Mouse (Mus musculus) stomach, embryonic 15.5 days (tissue): Measurements from ENCODE around the gene D11Wsu47e. TPM values are rescaled to one million over a fixed set of nuclear protein-coding genes. Genes with fewer than 3 reads are reported as not detected.

ENCODE experiments used
- ATAC-seq: fragments of 200-750 bp; cut with Nextera tagmentation; 2 replicates; pipeline ENCODE4 v1.8.0; 2017; ENCODE audit warnings: low read depth, moderate number of reproducible peaks, moderate TSS enrichment; ENCODE audit not compliant: insufficient read depth, low FRiP score
- H3K27ac ChIP-seq: fragments of 300-500 bp; sonication (generic); 2 replicates; pipeline ENCODE4 v1.5.1; 2015; ENCODE audit warnings: mild to moderate bottlenecking, inconsistent platforms
- H3K27me3 ChIP-seq: fragments of 300-500 bp; sonication (generic); replicated peaks from 2 replicates; pipeline ENCODE4 v1.6.1; 2015; ENCODE audit warnings: inconsistent platforms
- H3K36me3 ChIP-seq: fragments of 300-500 bp; sonication (generic); 2 replicates; pipeline ENCODE4 v1.6.1; 2015; ENCODE audit warnings: inconsistent platforms
- H3K4me1 ChIP-seq: fragments of 300-500 bp; sonication (generic); 2 replicates; pipeline ENCODE4 v1.6.1; 2015; ENCODE audit warnings: inconsistent platforms
- H3K4me2 ChIP-seq: fragments of 300-500 bp; sonication (generic); 2 replicates; pipeline ENCODE4 v1.6.1; 2015; ENCODE audit warnings: mild to moderate bottlenecking, inconsistent platforms
- H3K4me3 ChIP-seq: fragments of 300-500 bp; sonication (generic); replicated peaks from 2 replicates; pipeline ENCODE4 v1.5.1; 2015; ENCODE audit warnings: inconsistent platforms
- H3K9ac ChIP-seq: fragments of 300-500 bp; sonication (generic); 2 replicates; pipeline ENCODE4 v1.6.1; 2015; ENCODE audit warnings: inconsistent platforms
- H3K9me3 ChIP-seq: fragments of 300-500 bp; sonication (generic); 2 replicates; pipeline ENCODE4 v1.6.1; 2016; ENCODE audit warnings: inconsistent platforms
- WGBS: fragments of 180-500 bp; shearing (Covaris S2); methylation state at CpG from one replicate; pipeline ENCODE4 v1.1.7; 2015; 5-methylcytosine and 5-hydroxymethylcytosine counted together
- polyA plus RNA-seq: library from polyadenylated mRNA; unstranded; fragments of >200 nt; fragmentation: Nextera tagmentation; extraction: Ambion mirVana; gene quantifications from 2 replicates; pipeline ENCODE4 v1.2.1, GENCODE M21; 2015

Gene D11Wsu47e
- polyA plus RNA-seq, 1 experiment from 2014 or later, result 20.7 TPM

- no peak for ATAC-seq
- Histone ChIP-seq H3K27ac (peak overlapping the region; percentile 96; the same call in 1 of the 2 replicates), H3K4me1 (peaks cover 16% of the 10 kb centered on the region; the same call in 1 of the 2 replicates), H3K4me3 (peak overlapping the region; percentile 92), H3K27me3 (no peaks in the 10 kb centered on the region), H3K9me3 (no peaks in the 10 kb centered on the region), H3K36me3 (peaks cover 12% of the 10 kb centered on the region), H3K4me2 (peak overlapping the region; percentile 70), H3K9ac (peak overlapping the region; percentile 69)
- 40% methylated on average over 25 of the region's 25 CpGs for WGBS
Observed at GRCm38 (mm10) chr11:113684707-113685426, 655 bp downstream of the D11Wsu47e start.

- no peaks in the 10 kb centered on the region for H3K9me3 ChIP-seq
- no peak for ATAC-seq
- 73% methylated on average over 2 of the region's 2 CpGs for WGBS
- H3K4me2 ChIP-seq, result no peak overlapping the region
- no peaks in the 10 kb centered on the region for H3K27me3 ChIP-seq
- peaks cover 21% of the 10 kb centered on the region for H3K4me1 ChIP-seq
- H3K36me3 ChIP-seq, result peaks cover 20% of the 10 kb centered on the region
- no peak overlapping the region for H3K27ac ChIP-seq
- H3K9ac ChIP-seq, result no peak overlapping the region
- no peak overlapping the region for H3K4me3 ChIP-seq
Observed at GRCm38 (mm10) chr11:113687031-113687430, 2.8 kb downstream of the D11Wsu47e start.

GRCm38 (mm10) chr11:113690506-113690905 is 6.3 kb downstream of the D11Wsu47e start:
- WGBS, result 85% methylated on average over 12 of the region's 12 CpGs
- Histone ChIP-seq H3K4me2 (no peak overlapping the region), H3K4me1 (peaks cover 10% of the 10 kb centered on the region; the same call in 1 of the 2 replicates), H3K9me3 (no peaks in the 10 kb centered on the region), H3K27ac (no peak overlapping the region), H3K36me3 (peaks cover 37% of the 10 kb centered on the region), H3K27me3 (no peaks in the 10 kb centered on the region), H3K9ac (no peak overlapping the region), H3K4me3 (no peak overlapping the region)
- no peak for ATAC-seq

DNA sequence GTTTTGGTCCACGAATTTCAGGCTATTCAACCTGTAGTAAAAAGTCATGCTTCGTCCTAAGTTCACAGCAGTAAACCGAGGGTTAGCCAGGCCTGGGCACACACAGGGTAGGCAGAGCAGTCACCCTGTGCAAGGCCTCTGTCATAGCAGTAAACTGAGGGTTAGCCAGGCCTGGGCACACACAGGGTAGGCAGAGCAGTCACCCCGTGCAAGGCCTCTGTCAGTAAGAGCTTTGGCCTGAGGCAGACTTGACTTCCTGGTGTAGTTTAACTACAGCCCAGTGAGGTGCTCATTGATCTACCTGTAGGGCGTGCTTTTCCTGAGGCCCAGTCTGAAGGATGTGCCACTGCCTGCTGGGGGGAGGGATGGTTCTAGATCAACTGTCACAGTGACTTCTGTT is 7.1 kb downstream of the D11Wsu47e start:
- peak; percentile 43; the same call in 1 of the 2 replicates for ATAC-seq
- Histone ChIP-seq H3K4me1 (peaks cover 10% of the 10 kb centered on the region; the same call in 1 of the 2 replicates), H3K27me3 (no peaks in the 10 kb centered on the region), H3K36me3 (peaks cover 40% of the 10 kb centered on the region), H3K9me3 (no peaks in the 10 kb centered on the region), H3K9ac (no peak overlapping the region), H3K4me3 (no peak overlapping the region), H3K4me2 (no peak overlapping the region), H3K27ac (no peak overlapping the region)
- 78% methylated on average over 5 of the region's 5 CpGs for WGBS

GRCm38 (mm10) chr11:113691851-113692250 is 7.6 kb downstream of the D11Wsu47e start:
- no peak overlapping the region for H3K27ac ChIP-seq
- no peak overlapping the region for H3K9ac ChIP-seq
- no peak overlapping the region for H3K4me3 ChIP-seq
- 64% methylated on average over 3 of the region's 3 CpGs for WGBS
- peaks cover 40% of the 10 kb centered on the region for H3K36me3 ChIP-seq
- H3K4me2 ChIP-seq, result no peak overlapping the region
- peaks cover 6% of the 10 kb centered on the region; the same call in 1 of the 2 replicates for H3K4me1 ChIP-seq
- no peak for ATAC-seq
- H3K9me3 ChIP-seq, result no peaks in the 10 kb centered on the region
- no peaks in the 10 kb centered on the region for H3K27me3 ChIP-seq

DNA sequence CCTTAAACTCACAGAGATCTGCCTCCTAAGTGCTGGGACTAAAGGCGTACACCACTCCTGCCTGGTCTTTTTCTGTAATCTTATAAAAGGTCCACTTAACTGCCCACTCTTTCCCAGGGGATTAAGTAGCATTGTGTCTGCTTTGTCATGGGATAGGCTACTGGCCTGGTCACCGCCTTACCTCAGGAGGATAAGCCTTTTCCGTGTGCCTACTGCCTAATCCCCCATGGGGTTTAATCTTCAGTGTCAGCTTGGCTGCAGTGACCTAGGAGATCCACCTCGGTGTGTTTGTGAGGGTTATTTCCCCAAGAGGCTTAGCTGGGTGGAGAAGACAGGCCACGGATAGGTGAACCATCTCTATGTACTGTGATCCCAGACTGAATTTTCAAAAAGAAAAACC is 13.4 kb downstream of the D11Wsu47e start:
- no peak overlapping the region for H3K27ac ChIP-seq
- H3K4me3 ChIP-seq, result no peak overlapping the region
- peaks cover 24% of the 10 kb centered on the region for H3K36me3 ChIP-seq
- no peak overlapping the region for H3K9ac ChIP-seq
- 77% methylated on average over 5 of the region's 5 CpGs for WGBS
- H3K4me1 ChIP-seq, result no peaks in the 10 kb centered on the region
- no peaks in the 10 kb centered on the region for H3K27me3 ChIP-seq
- no peaks in the 10 kb centered on the region for H3K9me3 ChIP-seq
- no peak for ATAC-seq
- H3K4me2 ChIP-seq, result no peak overlapping the region

GRCm38 (mm10) chr11:113698013-113698545 is 13.9 kb downstream of the D11Wsu47e start:
- Histone ChIP-seq H3K36me3 (peaks cover 24% of the 10 kb centered on the region), H3K4me1 (no peaks in the 10 kb centered on the region), H3K27me3 (no peaks in the 10 kb centered on the region), H3K9ac (no peak overlapping the region), H3K4me3 (no peak overlapping the region), H3K4me2 (no peak overlapping the region), H3K27ac (no peak overlapping the region), H3K9me3 (no peaks in the 10 kb centered on the region)
- no peak for ATAC-seq
- 65% methylated on average over 12 of the region's 12 CpGs for WGBS

- WGBS, result 77% methylated on average over 7 of the region's 7 CpGs
- peaks cover 15% of the 10 kb centered on the region for H3K36me3 ChIP-seq
- no peaks in the 10 kb centered on the region for H3K9me3 ChIP-seq
- no peak overlapping the region for H3K4me2 ChIP-seq
- no peak overlapping the region for H3K4me3 ChIP-seq
- no peak overlapping the region for H3K27ac ChIP-seq
- no peaks in the 10 kb centered on the region for H3K4me1 ChIP-seq
- H3K27me3 ChIP-seq, result no peaks in the 10 kb centered on the region
- no peak overlapping the region for H3K9ac ChIP-seq
- ATAC-seq, result no peak; the same call in 1 of the 2 replicates
Observed at GRCm38 (mm10) chr11:113699643-113700042, 15.4 kb downstream of the D11Wsu47e start.

GRCm38 (mm10) chr11:113703758-113704157 is 19.5 kb downstream of the D11Wsu47e start:
- H3K36me3 ChIP-seq, result peaks cover 4% of the 10 kb centered on the region
- H3K4me2 ChIP-seq, result no peak overlapping the region
- no peaks in the 10 kb centered on the region for H3K27me3 ChIP-seq
- ATAC-seq, result peak; percentile 48; the same call in 1 of the 2 replicates
- no peaks in the 10 kb centered on the region for H3K9me3 ChIP-seq
- H3K27ac ChIP-seq, result no peak overlapping the region
- 25% methylated on average over 5 of the region's 5 CpGs for WGBS
- H3K9ac ChIP-seq, result no peak overlapping the region
- no peaks in the 10 kb centered on the region for H3K4me1 ChIP-seq
- no peak overlapping the region for H3K4me3 ChIP-seq

GRCm38 (mm10) chr11:113705966-113706652 is 21.9 kb downstream of the D11Wsu47e start:
- WGBS, result 75% methylated on average over 15 of the region's 15 CpGs
- H3K4me2 ChIP-seq, result no peak overlapping the region
- no peak for ATAC-seq

DNA sequence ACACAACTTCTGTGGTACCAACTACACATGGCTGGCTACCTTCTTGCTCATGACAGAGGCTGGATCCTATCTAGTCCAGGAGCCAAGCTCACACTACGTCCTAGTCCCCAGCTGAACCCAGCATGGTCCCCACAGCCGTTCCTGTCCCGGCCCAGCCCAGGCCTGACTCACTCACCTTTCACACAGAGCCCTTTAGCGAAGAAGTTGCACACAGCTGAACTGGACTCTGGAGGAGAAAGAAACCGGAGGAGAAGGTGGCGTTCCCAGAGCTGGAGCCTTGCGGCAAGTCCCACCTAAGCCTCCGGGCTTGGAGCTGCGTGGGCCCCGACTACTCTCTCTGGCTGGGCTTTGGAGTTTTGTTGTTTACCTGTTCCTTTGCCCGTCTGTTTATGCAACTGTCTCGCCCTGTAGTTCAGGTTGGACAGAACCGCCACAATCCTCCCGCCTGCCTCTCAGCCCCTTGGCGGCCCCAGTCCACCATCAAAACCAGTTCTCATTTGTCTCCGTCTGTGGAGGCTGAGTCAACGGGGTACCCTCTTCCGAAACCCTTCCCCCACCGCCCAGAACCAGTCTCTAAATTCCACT is 24.5 kb downstream of the D11Wsu47e start:
- Histone ChIP-seq H3K9me3 (no peaks in the 10 kb centered on the region), H3K4me1 (peaks cover 16% of the 10 kb centered on the region), H3K27me3 (no peaks in the 10 kb centered on the region), H3K27ac (no peak overlapping the region), H3K4me2 (no peak overlapping the region), H3K36me3 (no peaks in the 10 kb centered on the region), H3K4me3 (no peak overlapping the region), H3K9ac (no peak overlapping the region)
- WGBS, result 51% methylated on average over 19 of the region's 19 CpGs
- ATAC-seq, result no peak

More at GRCm38 (mm10) chr11:113705966-113706652, 21.9 kb downstream of the D11Wsu47e start:
- Histone ChIP-seq H3K4me1 (peaks cover 16% of the 10 kb centered on the region), H3K27me3 (no peaks in the 10 kb centered on the region), H3K4me3 (no peak overlapping the region), H3K9me3 (no peaks in the 10 kb centered on the region), H3K9ac (no peak overlapping the region), H3K36me3 (no peaks in the 10 kb centered on the region), H3K27ac (no peak overlapping the region)

DNA sequence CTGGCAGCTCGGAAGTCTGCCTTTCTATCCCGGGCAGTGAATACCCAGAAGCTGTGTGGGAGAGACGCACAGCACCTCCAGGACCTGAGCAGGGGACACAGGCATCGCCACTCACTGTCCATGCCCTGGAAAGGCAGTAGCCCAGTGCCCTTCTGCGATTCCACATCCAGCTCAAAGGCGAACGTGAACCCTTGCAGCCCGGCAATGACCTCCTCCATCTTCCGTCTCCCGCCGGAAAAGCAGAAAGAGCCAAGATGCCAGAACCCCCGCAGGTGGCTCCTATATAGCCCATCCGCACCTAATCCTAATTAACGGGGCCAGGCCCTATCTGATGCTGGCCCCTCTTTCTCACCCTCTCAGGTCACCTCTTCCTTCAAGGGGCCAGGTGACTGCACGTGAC is 25.1 kb downstream of the D11Wsu47e start:
- 37% methylated on average over 15 of the region's 15 CpGs for WGBS
- Histone ChIP-seq H3K27me3 (no peaks in the 10 kb centered on the region), H3K4me2 (no peak overlapping the region), H3K9me3 (no peaks in the 10 kb centered on the region), H3K27ac (no peak overlapping the region), H3K9ac (no peak overlapping the region), H3K4me3 (no peak overlapping the region), H3K4me1 (peaks cover 16% of the 10 kb centered on the region), H3K36me3 (no peaks in the 10 kb centered on the region)
- no peak for ATAC-seq
